Mouse (Mus musculus) stomach, embryonic 15.5 days (tissue): ENCODE results near the gene Apba3. TPM values are rescaled to one million over a fixed set of nuclear protein-coding genes. Genes with fewer than 3 reads are reported as not detected.

Source experiments
- ATAC-seq: fragments of 200-750 bp; cut with Nextera tagmentation; 2 replicates; pipeline ENCODE4 v1.8.0; 2017; ENCODE audit warnings: low read depth, moderate number of reproducible peaks, moderate TSS enrichment; ENCODE audit not compliant: insufficient read depth, low FRiP score
- H3K27ac ChIP-seq: fragments of 300-500 bp; sonication (generic); 2 replicates; pipeline ENCODE4 v1.5.1; 2015; ENCODE audit warnings: mild to moderate bottlenecking, inconsistent platforms
- H3K27me3 ChIP-seq: fragments of 300-500 bp; sonication (generic); replicated peaks from 2 replicates; pipeline ENCODE4 v1.6.1; 2015; ENCODE audit warnings: inconsistent platforms
- H3K36me3 ChIP-seq: fragments of 300-500 bp; sonication (generic); 2 replicates; pipeline ENCODE4 v1.6.1; 2015; ENCODE audit warnings: inconsistent platforms
- H3K4me1 ChIP-seq: fragments of 300-500 bp; sonication (generic); 2 replicates; pipeline ENCODE4 v1.6.1; 2015; ENCODE audit warnings: inconsistent platforms
- H3K4me2 ChIP-seq: fragments of 300-500 bp; sonication (generic); 2 replicates; pipeline ENCODE4 v1.6.1; 2015; ENCODE audit warnings: mild to moderate bottlenecking, inconsistent platforms
- H3K4me3 ChIP-seq: fragments of 300-500 bp; sonication (generic); replicated peaks from 2 replicates; pipeline ENCODE4 v1.5.1; 2015; ENCODE audit warnings: inconsistent platforms
- H3K9ac ChIP-seq: fragments of 300-500 bp; sonication (generic); 2 replicates; pipeline ENCODE4 v1.6.1; 2015; ENCODE audit warnings: inconsistent platforms
- H3K9me3 ChIP-seq: fragments of 300-500 bp; sonication (generic); 2 replicates; pipeline ENCODE4 v1.6.1; 2016; ENCODE audit warnings: inconsistent platforms
- WGBS: fragments of 180-500 bp; shearing (Covaris S2); methylation state at CpG from one replicate; pipeline ENCODE4 v1.1.7; 2015; 5-methylcytosine and 5-hydroxymethylcytosine counted together
- polyA plus RNA-seq: library from polyadenylated mRNA; unstranded; fragments of >200 nt; fragmentation: Nextera tagmentation; extraction: Ambion mirVana; gene quantifications from 2 replicates; pipeline ENCODE4 v1.2.1, GENCODE M21; 2015

Gene Apba3
- polyA plus RNA-seq, 1 experiment from 2014 or later, result 58.1 TPM

- ATAC-seq, result no peak
Measured at GRCm38 (mm10) chr10:81254886-81255285, 11.9 kb upstream of the Apba3 start.

GRCm38 (mm10) chr10:81257158-81258039, 9.4 kb upstream of the Apba3 start:
- Histone ChIP-seq H3K27ac (no peak overlapping the region), H3K36me3 (no peaks in the 10 kb centered on the region), H3K9ac (peak overlapping the region; percentile 27), H3K4me2 (peak overlapping the region; percentile 80), H3K9me3 (no peaks in the 10 kb centered on the region), H3K4me1 (peaks cover 20% of the 10 kb centered on the region), H3K27me3 (peaks cover 70% of the 10 kb centered on the region), H3K4me3 (peak overlapping the region; percentile 43)
- no peak for ATAC-seq
- WGBS, result 2% methylated on average over 62 of the region's 62 CpGs

More at GRCm38 (mm10) chr10:81254886-81255285, 11.9 kb upstream of the Apba3 start:
- Histone ChIP-seq H3K27me3 (peaks cover 75% of the 10 kb centered on the region), H3K4me3 (no peak overlapping the region), H3K4me2 (no peak overlapping the region), H3K9ac (no peak overlapping the region), H3K27ac (no peak overlapping the region), H3K9me3 (no peaks in the 10 kb centered on the region), H3K4me1 (peaks cover 22% of the 10 kb centered on the region), H3K36me3 (no peaks in the 10 kb centered on the region)
- WGBS, result 61% methylated on average over 1 of the region's 1 CpGs

GRCm38 (mm10) chr10:81259225-81259884, 7.4 kb upstream of the Apba3 start:
- Histone ChIP-seq H3K9ac (no peak overlapping the region), H3K27me3 (peaks cover 52% of the 10 kb centered on the region)
- 44% methylated on average over 20 of the region's 21 CpGs for WGBS

GRCm38 (mm10) chr10:81261025-81261424, 5.7 kb upstream of the Apba3 start:
- H3K4me3 ChIP-seq, result no peak overlapping the region
- ATAC-seq, result no peak
- H3K36me3 ChIP-seq, result peaks cover 14% of the 10 kb centered on the region
- no peaks in the 10 kb centered on the region for H3K9me3 ChIP-seq
- no peak overlapping the region for H3K4me2 ChIP-seq
- no peak overlapping the region for H3K27ac ChIP-seq
- peaks cover 46% of the 10 kb centered on the region for H3K27me3 ChIP-seq
- WGBS, result 88% methylated on average over 4 of the region's 4 CpGs
- peaks cover 18% of the 10 kb centered on the region for H3K4me1 ChIP-seq
- H3K9ac ChIP-seq, result no peak overlapping the region

More at GRCm38 (mm10) chr10:81259225-81259884, 7.4 kb upstream of the Apba3 start:
- H3K36me3 ChIP-seq, result peaks cover 3% of the 10 kb centered on the region; the same call in 1 of the 2 replicates
- ATAC-seq, result no peak
- no peak overlapping the region for H3K4me3 ChIP-seq
- H3K4me1 ChIP-seq, result peaks cover 13% of the 10 kb centered on the region
- H3K27ac ChIP-seq, result no peak overlapping the region
- H3K9me3 ChIP-seq, result no peaks in the 10 kb centered on the region
- H3K4me2 ChIP-seq, result no peak overlapping the region

- no peak for ATAC-seq
- Histone ChIP-seq H3K27me3 (0 out of 2 replicates have a peak, but pooled peaks cover 2% of the 10 kb centered on the region), H3K4me2 (peak overlapping the region; percentile 54), H3K9ac (no peak overlapping the region), H3K9me3 (no peaks in the 10 kb centered on the region), H3K4me1 (peaks cover 15% of the 10 kb centered on the region), H3K4me3 (peak overlapping the region; percentile 66), H3K27ac (no peak overlapping the region), H3K36me3 (peaks cover 14% of the 10 kb centered on the region)
- 90% methylated on average over 8 of the region's 8 CpGs for WGBS
Measured at GRCm38 (mm10) chr10:81265540-81265939, 1.2 kb upstream of the Apba3 start.

- 2% methylated on average over 23 of the region's 23 CpGs for WGBS
- ATAC-seq, result peak; percentile 34; the same call in 1 of the 2 replicates
- peaks cover 34% of the 10 kb centered on the region for H3K36me3 ChIP-seq
- peak overlapping the region; percentile 60 for H3K4me3 ChIP-seq
- H3K27me3 ChIP-seq, result no peaks in the 10 kb centered on the region
- peaks cover 15% of the 10 kb centered on the region for H3K4me1 ChIP-seq
- H3K27ac ChIP-seq, result no peak overlapping the region
- no peaks in the 10 kb centered on the region for H3K9me3 ChIP-seq
- H3K4me2 ChIP-seq, result peak overlapping the region; percentile 73
- peak overlapping the region; percentile 70 for H3K9ac ChIP-seq
Measured at GRCm38 (mm10) chr10:81268056-81268455, 1.3 kb downstream of the Apba3 start.

GRCm38 (mm10) chr10:81268643-81269412, 2.1 kb downstream of the Apba3 start:
- Histone ChIP-seq H3K4me2 (peak overlapping the region; percentile 73), H3K27me3 (no peaks in the 10 kb centered on the region), H3K9me3 (no peaks in the 10 kb centered on the region), H3K9ac (peak overlapping the region; percentile 70), H3K4me3 (peak overlapping the region; percentile 60), H3K4me1 (peaks cover 15% of the 10 kb centered on the region), H3K36me3 (peaks cover 40% of the 10 kb centered on the region), H3K27ac (no peak overlapping the region)
- WGBS, result 79% methylated on average over 16 of the region's 16 CpGs
- no peak for ATAC-seq

GRCm38 (mm10) chr10:81272356-81272755, 5.6 kb downstream of the Apba3 start:
- Histone ChIP-seq H3K9ac (no peak overlapping the region), H3K9me3 (no peaks in the 10 kb centered on the region), H3K4me3 (no peak overlapping the region), H3K27ac (no peak overlapping the region), H3K36me3 (peaks cover 31% of the 10 kb centered on the region), H3K4me2 (no peak overlapping the region), H3K4me1 (peaks cover 11% of the 10 kb centered on the region), H3K27me3 (no peaks in the 10 kb centered on the region)
- WGBS, result 96% methylated on average over 21 of the region's 21 CpGs
- 0 out of 2 replicates have a peak, but pooled peaks have one; percentile 4 for ATAC-seq

GRCm38 (mm10) chr10:81273842-81274241, 7.1 kb downstream of the Apba3 start:
- Histone ChIP-seq H3K4me1 (peaks cover 5% of the 10 kb centered on the region), H3K27me3 (no peaks in the 10 kb centered on the region), H3K9me3 (no peaks in the 10 kb centered on the region), H3K27ac (no peak overlapping the region), H3K4me3 (no peak overlapping the region), H3K9ac (no peak overlapping the region), H3K36me3 (peaks cover 31% of the 10 kb centered on the region), H3K4me2 (no peak overlapping the region)
- no peak for ATAC-seq
- 92% methylated on average over 19 of the region's 19 CpGs for WGBS

- peaks cover 12% of the 10 kb centered on the region; the same call in 1 of the 2 replicates for H3K27me3 ChIP-seq
- no peak overlapping the region for H3K27ac ChIP-seq
- 76% methylated on average over 22 of the region's 22 CpGs for WGBS
- no peak for ATAC-seq
- H3K36me3 ChIP-seq, result peaks cover 15% of the 10 kb centered on the region; the same call in 1 of the 2 replicates
- H3K9ac ChIP-seq, result no peak overlapping the region
- H3K9me3 ChIP-seq, result no peaks in the 10 kb centered on the region
- no peak overlapping the region for H3K4me2 ChIP-seq
- no peaks in the 10 kb centered on the region for H3K4me1 ChIP-seq
- H3K4me3 ChIP-seq, result no peak overlapping the region
Measured at GRCm38 (mm10) chr10:81277676-81278075, 10.9 kb downstream of the Apba3 start.

GRCm38 (mm10) chr10:81279496-81279895, 12.7 kb downstream of the Apba3 start:
- H3K9me3 ChIP-seq, result no peaks in the 10 kb centered on the region
- peaks cover 25% of the 10 kb centered on the region for H3K27me3 ChIP-seq
- H3K4me3 ChIP-seq, result no peak overlapping the region
- H3K36me3 ChIP-seq, result no peaks in the 10 kb centered on the region
- no peak overlapping the region for H3K4me2 ChIP-seq
- ATAC-seq, result no peak
- H3K4me1 ChIP-seq, result peaks cover 8% of the 10 kb centered on the region; the same call in 1 of the 2 replicates
- H3K27ac ChIP-seq, result no peak overlapping the region
- no peak overlapping the region for H3K9ac ChIP-seq
- 36% methylated on average over 10 of the region's 10 CpGs for WGBS
